Mouse (Mus musculus): ENCODE results near the gene Fcrls.

- TF ChIP-seq POLR2A (IDR thresholded peaks at IDR 0.05; ENCODE audit: control insufficient read depth, extremely low read depth, insufficient read depth, low read length, poor library complexity): no peak
- TF ChIP-seq CTCF (IDR thresholded peaks at IDR 0.05; ENCODE audit: borderline replicate concordance, control insufficient read depth, extremely low read depth, insufficient read depth, low read length, poor library complexity): no peak
These were observed 36.4 kb upstream of the Fcrls start for GRCm38 (mm10) chr3:87299901-87300300.

Measured in thymus, adult 2 months (tissue).